ENCODE assay signal across 8 mouse cellular contexts in genomic region chr3:90668846-90669245, GRCm38 (mm10). TPM values are rescaled to one million over a fixed set of nuclear protein-coding genes. Genes with fewer than 3 reads are reported as not detected.
A peak's percentile ranks its signal among the peaks of the same experiment; 100 is the strongest.
DNase-seq lines count a peak whose midpoint lies in the region; ATAC-seq and TF ChIP-seq lines count a peak whose summit lies in the region.

Gene S100a8 (plus strand): TSS chr3:90668978.

- no peak for TF ChIP-seq CTCF in spleen, adult 2 months (IDR thresholded peaks at IDR 0.05; ENCODE audit: extremely low read depth, insufficient read depth, insufficient read length, insufficient replicate concordance)

- TF ChIP-seq POLR2A in spleen, adult 2 months (IDR thresholded peaks at IDR 0.05; ENCODE audit: low read depth, low read length): no peak

- no peak for ATAC-seq in forebrain, embryonic 14.5 days
- no peak for ATAC-seq in forebrain, embryonic 13.5 days
- ATAC-seq in liver, embryonic 11.5 days (replicated peaks; ENCODE audit: low FRiP score): no peak
- ATAC-seq in stomach, embryonic 14.5 days (ENCODE audit: insufficient number of reproducible peaks, insufficient read depth, low FRiP score, low read depth): no peak

- no peaks in the 10 kb centered on the region for H3K27me3 ChIP-seq in forebrain, embryonic 14.5 days (replicated peaks; ENCODE audit: control insufficient read depth, insufficient read depth, low read length)
- no peaks in the 10 kb centered on the region for H3K27me3 ChIP-seq in forebrain, embryonic 13.5 days
- no peaks in the 10 kb centered on the region for H3K27me3 ChIP-seq in spleen, adult 2 months (ENCODE audit: control insufficient read depth, insufficient read depth, low read length)
- no peaks in the 10 kb centered on the region for H3K27me3 ChIP-seq in liver, embryonic 11.5 days (replicated peaks; ENCODE audit: control insufficient read depth, insufficient read depth, low read length)
- H3K27me3 ChIP-seq in stomach, embryonic 14.5 days (ENCODE audit: control insufficient read depth, insufficient read depth, low read length): no peaks in the 10 kb centered on the region

- no peak within 1 kb of the TSS for H3K9ac ChIP-seq in forebrain, embryonic 14.5 days (ENCODE audit: low read length)
- H3K9ac ChIP-seq in forebrain, embryonic 13.5 days: no peak within 1 kb of the TSS
- no peak within 1 kb of the TSS for H3K9ac ChIP-seq in liver, embryonic 11.5 days (ENCODE audit: low read depth, low read length)
- H3K9ac ChIP-seq in stomach, embryonic 14.5 days (replicated peaks; ENCODE audit: low read depth, low read length): no peak within 1 kb of the TSS

- H3K4me2 ChIP-seq in forebrain, embryonic 14.5 days (ENCODE audit: low read length): no peak within 1 kb of the TSS
- H3K4me2 ChIP-seq in forebrain, embryonic 13.5 days: no peak within 1 kb of the TSS
- H3K4me2 ChIP-seq in liver, embryonic 11.5 days: no peak within 1 kb of the TSS
- no peak within 1 kb of the TSS for H3K4me2 ChIP-seq in stomach, embryonic 14.5 days (replicated peaks; ENCODE audit: low read depth, low read length)

- H3K9me3 ChIP-seq in forebrain, embryonic 14.5 days (replicated peaks; ENCODE audit: control insufficient read depth, low read length): no peaks in the 10 kb centered on the region
- H3K9me3 ChIP-seq in forebrain, embryonic 13.5 days (replicated peaks): no peaks in the 10 kb centered on the region
- H3K9me3 ChIP-seq in liver, embryonic 11.5 days (ENCODE audit: control insufficient read depth, low read length): no peaks in the 10 kb centered on the region
- no peaks in the 10 kb centered on the region for H3K9me3 ChIP-seq in stomach, embryonic 14.5 days (ENCODE audit: control insufficient read depth, low read depth, low read length)

- no peak within 1 kb of the TSS for H3K27ac ChIP-seq in forebrain, embryonic 14.5 days (ENCODE audit: low read depth, low read length)
- H3K27ac ChIP-seq in forebrain, embryonic 13.5 days: no peak within 1 kb of the TSS
- H3K27ac ChIP-seq in spleen, adult 2 months (ENCODE audit: insufficient read depth, low read length): no peak within 1 kb of the TSS
- H3K27ac ChIP-seq in liver, embryonic 11.5 days (ENCODE audit: low read depth, low read length): no peak within 1 kb of the TSS
- H3K27ac ChIP-seq in stomach, embryonic 14.5 days (ENCODE audit: low read length): no peak within 1 kb of the TSS

- H3K4me3 ChIP-seq in forebrain, embryonic 14.5 days (ENCODE audit: low read depth, low read length): no peak within 1 kb of the TSS
- H3K4me3 ChIP-seq in forebrain, embryonic 13.5 days: no peak within 1 kb of the TSS
- H3K4me3 ChIP-seq in spleen, adult 2 months (ENCODE audit: extremely low read depth, insufficient read depth, insufficient read length): no peak within 1 kb of the TSS
- H3K4me3 ChIP-seq in liver, embryonic 11.5 days (ENCODE audit: low read depth, low read length): no peak within 1 kb of the TSS
- no peak within 1 kb of the TSS for H3K4me3 ChIP-seq in stomach, embryonic 14.5 days (ENCODE audit: low read depth, low read length)

- no peaks in the 10 kb centered on the region for H3K36me3 ChIP-seq in forebrain, embryonic 14.5 days (ENCODE audit: control insufficient read depth, insufficient read depth, low read length)
- no peaks in the 10 kb centered on the region for H3K36me3 ChIP-seq in forebrain, embryonic 13.5 days (ENCODE audit: poor library complexity, severe bottlenecking)
- no peaks in the 10 kb centered on the region for H3K36me3 ChIP-seq in spleen, adult 2 months (ENCODE audit: control insufficient read depth, insufficient read depth, low read length)
- H3K36me3 ChIP-seq in liver, embryonic 11.5 days (ENCODE audit: control insufficient read depth, insufficient read depth, low read length): no peaks in the 10 kb centered on the region
- H3K36me3 ChIP-seq in stomach, embryonic 14.5 days (ENCODE audit: control insufficient read depth, insufficient read depth, low read length): no peaks in the 10 kb centered on the region

- DNase-seq in forebrain, embryonic 14.5 days (ENCODE audit: low spot score): peak; percentile 10
- no peak for DNase-seq in spleen, adult 2 months (ENCODE audit: low read depth in 1 of 2, low spot score in 2 of 2)
- DNase-seq in spleen, adult 12 weeks (ENCODE audit: low spot score): no peak
- DNase-seq in liver, embryonic 11.5 days (ENCODE audit: low spot score): no peak
- no peak for DNase-seq in layer of hippocampus, postnatal 10 days (ENCODE audit: low spot score in 2 of 2)
- no peak for DNase-seq in left cerebral cortex, adult 11 months (ENCODE audit: low spot score)

- WGBS in forebrain, embryonic 14.5 days: 42% methylated on average over 8 of the region's 8 CpGs
- 61% methylated on average over 8 of the region's 8 CpGs for WGBS in forebrain, embryonic 13.5 days
- 65% methylated on average over 8 of the region's 8 CpGs for WGBS in spleen, adult 2 months
- WGBS in liver, embryonic 11.5 days: 67% methylated on average over 8 of the region's 8 CpGs
- 67% methylated on average over 8 of the region's 8 CpGs for WGBS in stomach, embryonic 14.5 days

- H3K4me1 ChIP-seq in forebrain, embryonic 14.5 days (ENCODE audit: control insufficient read depth, insufficient read depth, low read length): 0 out of 2 replicates have a peak, but pooled peaks cover 2% of the 10 kb centered on the region
- H3K4me1 ChIP-seq in forebrain, embryonic 13.5 days: no peaks in the 10 kb centered on the region
- no peaks in the 10 kb centered on the region for H3K4me1 ChIP-seq in spleen, adult 2 months (ENCODE audit: control insufficient read depth, insufficient read depth, insufficient read length)
- no peaks in the 10 kb centered on the region for H3K4me1 ChIP-seq in liver, embryonic 11.5 days (replicated peaks; ENCODE audit: control insufficient read depth, insufficient read depth, low read length)
- H3K4me1 ChIP-seq in stomach, embryonic 14.5 days (ENCODE audit: control insufficient read depth, insufficient read depth, low read length): no peaks in the 10 kb centered on the region

RNA-seq across cellular contexts. Expression of gene S100a8, which starts in this region (rescaled TPM):
- polyA plus RNA-seq in forebrain, embryonic 14.5 days (2014; fragmentation: Nextera tagmentation; extraction: Ambion mirVana): 1.5 and 3.3 TPM in 2 replicates
- polyA plus RNA-seq in forebrain, embryonic 13.5 days (2015; fragmentation: Nextera tagmentation; extraction: Ambion mirVana): 1.8 and 2.8 TPM in 2 replicates
- polyA plus RNA-seq in spleen, adult 2 months (2012; rRNA removed): 29.8 and 32.1 TPM in 2 replicates
- polyA plus RNA-seq in liver, embryonic 11.5 days (2014; fragmentation: Nextera tagmentation; extraction: Ambion mirVana): 140 and 141 TPM in 2 replicates
- polyA plus RNA-seq in stomach, embryonic 14.5 days (2014; fragmentation: Nextera tagmentation; extraction: Ambion mirVana): 58.0 and 73.3 TPM in 2 replicates
- total RNA-seq in layer of hippocampus, postnatal 10 days (2021): 1 to 10 TPM in 1 of 2 experiments, not detected in 1; 10.0 TPM
